Mouse (Mus musculus) G1E (cell line): ENCODE data around the gene Apln.

Experiments used
- CTCF ChIP-seq: IDR thresholded peaks from 2 replicates; pipeline ENCODE4 v1.5.1; 2012; ENCODE audit warnings: low read depth, low read length, inconsistent platforms, mixed read lengths
- GATA1 ChIP-seq: IDR thresholded peaks from 2 replicates; pipeline ENCODE4 v1.6.1; 2012; ENCODE audit warnings: borderline replicate concordance, low read length, inconsistent platforms, mixed read lengths
- TAL1 ChIP-seq: conservative IDR thresholded peaks from 2 replicates; pipeline ENCODE4 v1.6.1; 2012; ENCODE audit warnings: low read depth, low read length, inconsistent platforms, mixed read lengths

GRCm38 (mm10) chrX:48004786-48005185 is 29.9 kb downstream of the Apln start:
- TF ChIP-seq TAL1: no peak
- no peak for TF ChIP-seq GATA1
- no peak for TF ChIP-seq CTCF
